Mouse (Mus musculus) stomach, postnatal 0 days (tissue): ENCODE results near the gene Hist2h2aa2. TPM values are rescaled to one million over a fixed set of nuclear protein-coding genes. Genes with fewer than 3 reads are reported as not detected.

ENCODE experiments used
- ATAC-seq: fragments of 200-750 bp; cut with Nextera tagmentation; 2 replicates; pipeline ENCODE4 v1.8.0; 2017; ENCODE audit not compliant: low FRiP score, low TSS enrichment
- DNase-seq: peaks from one replicate; pipeline ENCODE4 v3.0.0-alpha.2; 2016; ENCODE audit warnings: low spot score
- H3K27ac ChIP-seq: fragments of 300-500 bp; sonication (generic); replicated peaks from 2 replicates; pipeline ENCODE4 v1.5.1; 2014; ENCODE audit warnings: mild to moderate bottlenecking, control low read depth
- H3K27me3 ChIP-seq: fragments of 300-500 bp; sonication (generic); 2 replicates; pipeline ENCODE4 v1.6.1; 2014; ENCODE audit warnings: low read length; ENCODE audit not compliant: control insufficient read depth, insufficient read depth
- H3K36me3 ChIP-seq: fragments of 300-500 bp; sonication (generic); 2 replicates; pipeline ENCODE4 v1.6.1; 2014; ENCODE audit warnings: low read length, mixed read lengths; ENCODE audit not compliant: control insufficient read depth, insufficient read depth
- H3K4me1 ChIP-seq: fragments of 300-500 bp; sonication (generic); replicated peaks from 2 replicates; pipeline ENCODE4 v1.6.1; 2014; ENCODE audit warnings: antibody characterized with exemption; ENCODE audit not compliant: control insufficient read depth, insufficient read depth
- H3K4me2 ChIP-seq: fragments of 300-500 bp; sonication (generic); replicated peaks from 2 replicates; pipeline ENCODE4 v1.6.1; 2014; ENCODE audit warnings: low read depth, mild to moderate bottlenecking, control low read depth, moderate library complexity
- H3K4me3 ChIP-seq: fragments of 300-500 bp; sonication (generic); 2 replicates; pipeline ENCODE4 v1.5.1; 2014; ENCODE audit warnings: low read depth, low read length, control low read depth
- H3K9ac ChIP-seq: fragments of 300-500 bp; sonication (generic); 2 replicates; pipeline ENCODE4 v1.6.1; 2014; ENCODE audit warnings: mild to moderate bottlenecking, low read length, control low read depth, mixed read lengths
- H3K9me3 ChIP-seq: fragments of 300-500 bp; sonication (generic); 2 replicates; pipeline ENCODE4 v1.6.1; 2016; ENCODE audit warnings: low read length; ENCODE audit not compliant: control insufficient read depth
- CTCF ChIP-seq: IDR thresholded peaks from 2 replicates; pipeline ENCODE4 v1.5.1; 2016; ENCODE audit warnings: antibody characterized with exemption, low read depth, mild to moderate bottlenecking, moderate library complexity
- EP300 ChIP-seq: optimal IDR thresholded peaks from 2 replicates; pipeline ENCODE3; 2016; ENCODE audit warnings: antibody characterized with exemption
- WGBS: fragments of 180-500 bp; shearing (Covaris S2); extraction: QIAGEN DNeasy Blood & Tissue Kit; methylation state at CpG from one replicate; pipeline ENCODE4 v1.1.7; 2014; 5-methylcytosine and 5-hydroxymethylcytosine counted together
- polyA plus RNA-seq: library from polyadenylated mRNA; unstranded; fragments of >200 nt; fragmentation: Nextera tagmentation; extraction: Ambion mirVana; gene quantifications from 2 replicates; pipeline ENCODE4 v1.2.1, GENCODE M21; 2015

The Hist2h2aa2 gene
- polyA plus RNA-seq, 1 experiment from 2014 or later = 246 TPM

DNA sequence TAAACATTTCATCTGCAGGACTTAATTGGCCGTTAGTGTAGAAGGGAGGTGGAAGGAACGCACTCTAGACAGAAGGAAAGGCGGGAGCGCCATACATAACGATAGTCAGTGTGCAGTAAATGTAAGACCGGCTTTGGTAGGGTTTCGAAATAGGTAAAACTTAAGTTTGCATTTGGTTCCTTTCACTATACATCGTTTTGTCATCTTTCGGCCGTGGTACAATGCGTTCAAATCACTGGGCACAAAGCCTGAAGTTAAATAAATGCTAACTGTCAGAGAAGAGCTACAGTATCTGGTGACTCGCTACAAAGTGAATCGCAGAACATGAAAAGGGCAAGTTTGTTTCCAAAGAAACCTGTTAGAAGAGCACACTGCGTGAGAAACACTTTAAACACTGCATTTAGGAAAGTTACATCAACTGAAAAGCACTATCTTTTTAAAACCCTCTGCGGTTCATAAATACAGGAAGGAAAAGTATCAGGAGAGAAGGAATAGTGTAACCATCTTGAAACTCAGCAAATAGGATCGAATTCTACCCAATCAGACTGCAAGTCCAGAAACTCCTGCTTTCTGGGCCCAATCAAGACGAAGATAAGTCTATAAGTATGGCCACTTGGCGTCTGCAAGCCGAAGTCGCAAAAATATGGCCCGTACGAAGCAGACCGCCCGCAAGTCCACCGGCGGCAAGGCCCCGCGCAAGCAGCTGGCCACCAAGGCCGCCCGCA, 28.1 kb upstream of the Hist2h2aa2 start, which contains the start of gene Hist2h3b:
Gene Hist2h3b, plus strand, starts transcription at position 604 of the 725 bp plus-strand sequence.
- Histone ChIP-seq H3K9me3 (no peaks in the 10 kb centered on the region), H3K4me3 (peak within 1 kb of the TSS; percentile 43), H3K27me3 (no peaks in the 10 kb centered on the region), H3K9ac (peak within 1 kb of the TSS; percentile 64), H3K27ac (peak within 1 kb of the TSS; percentile 93), H3K4me1 (no peaks in the 10 kb centered on the region), H3K36me3 (no peaks in the 10 kb centered on the region), H3K4me2 (peak within 1 kb of the TSS; percentile 75)
- TF ChIP-seq CTCF = 0 out of 2 replicates have a peak, but pooled peaks have one; percentile 4
- TF ChIP-seq EP300 = no peak
- WGBS = 9% methylated on average over 29 of the region's 30 CpGs
- peak; percentile 77 for ATAC-seq
- DNase-seq = peak; percentile 81

DNA sequence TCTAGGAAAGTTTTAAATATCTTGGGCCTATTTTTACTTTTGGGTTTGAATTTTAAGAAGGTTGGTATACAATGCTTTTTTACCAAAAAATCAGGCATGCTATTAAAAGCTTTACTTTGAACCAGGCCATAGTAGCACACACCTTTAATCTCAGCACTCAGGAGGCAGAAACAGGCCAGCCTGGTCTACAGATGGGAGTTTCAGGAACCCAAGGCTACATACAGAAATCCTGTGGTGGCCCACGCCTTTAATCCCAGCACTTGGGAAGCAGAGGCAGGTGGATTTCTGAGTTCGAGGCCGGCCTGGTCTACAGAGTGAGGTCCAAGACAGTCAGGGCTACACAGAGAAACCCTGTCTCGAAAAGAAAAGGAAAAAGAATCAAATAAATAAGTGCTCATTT, 27.5 kb upstream of the Hist2h2aa2 start:
- Histone ChIP-seq H3K27ac (peak overlapping the region; percentile 83; the same call in 1 of the 2 replicates), H3K4me3 (no peak overlapping the region), H3K4me1 (no peaks in the 10 kb centered on the region), H3K4me2 (no peak overlapping the region; the same call in 1 of the 2 replicates), H3K36me3 (no peaks in the 10 kb centered on the region), H3K9ac (no peak overlapping the region), H3K9me3 (no peaks in the 10 kb centered on the region), H3K27me3 (no peaks in the 10 kb centered on the region)
- ATAC-seq (no peak), DNase-seq (no peak)
- TF ChIP-seq EP300 (no peak), CTCF (no peak)
- WGBS = 61% methylated on average over 4 of the region's 4 CpGs

DNA sequence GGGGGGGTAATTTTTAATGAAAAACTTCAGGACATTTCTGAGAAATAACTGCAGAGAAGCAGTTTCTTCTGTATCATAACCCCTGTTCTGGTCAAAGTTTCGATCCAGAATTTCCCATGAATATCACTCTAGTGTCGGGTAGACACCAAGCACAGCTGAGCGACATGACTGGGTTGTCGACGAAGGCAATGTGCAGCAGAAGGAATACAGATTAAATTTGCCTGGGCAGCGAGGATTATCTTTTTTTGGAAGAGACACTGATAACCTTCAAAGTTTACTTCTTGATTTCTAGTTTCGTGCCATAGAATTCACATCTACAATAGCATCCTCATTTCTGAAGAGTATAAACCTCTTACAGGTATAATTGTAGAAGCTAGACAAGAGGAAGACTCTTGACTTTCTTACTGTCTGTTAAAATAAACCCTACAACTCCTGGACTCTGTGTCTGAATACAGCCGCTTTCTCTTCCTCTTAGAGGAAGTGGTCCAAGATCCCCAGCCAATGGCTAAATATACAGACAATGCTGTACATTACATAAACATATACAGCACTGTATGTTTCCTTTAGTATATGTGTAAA, 26.1 kb upstream of the Hist2h2aa2 start:
- ATAC-seq = no peak
- no peak overlapping the region for H3K4me3 ChIP-seq
- no peaks in the 10 kb centered on the region for H3K36me3 ChIP-seq
- no peak overlapping the region for H3K9ac ChIP-seq
- no peak overlapping the region for H3K27ac ChIP-seq
- H3K4me1 ChIP-seq = 0 out of 2 replicates have a peak, but pooled peaks cover 2% of the 10 kb centered on the region
- 84% methylated on average over 8 of the region's 8 CpGs for WGBS
- DNase-seq = no peak
- H3K4me2 ChIP-seq = no peak overlapping the region
- H3K27me3 ChIP-seq = no peaks in the 10 kb centered on the region
- TF ChIP-seq CTCF (no peak), EP300 (no peak)
- H3K9me3 ChIP-seq = no peaks in the 10 kb centered on the region

DNA sequence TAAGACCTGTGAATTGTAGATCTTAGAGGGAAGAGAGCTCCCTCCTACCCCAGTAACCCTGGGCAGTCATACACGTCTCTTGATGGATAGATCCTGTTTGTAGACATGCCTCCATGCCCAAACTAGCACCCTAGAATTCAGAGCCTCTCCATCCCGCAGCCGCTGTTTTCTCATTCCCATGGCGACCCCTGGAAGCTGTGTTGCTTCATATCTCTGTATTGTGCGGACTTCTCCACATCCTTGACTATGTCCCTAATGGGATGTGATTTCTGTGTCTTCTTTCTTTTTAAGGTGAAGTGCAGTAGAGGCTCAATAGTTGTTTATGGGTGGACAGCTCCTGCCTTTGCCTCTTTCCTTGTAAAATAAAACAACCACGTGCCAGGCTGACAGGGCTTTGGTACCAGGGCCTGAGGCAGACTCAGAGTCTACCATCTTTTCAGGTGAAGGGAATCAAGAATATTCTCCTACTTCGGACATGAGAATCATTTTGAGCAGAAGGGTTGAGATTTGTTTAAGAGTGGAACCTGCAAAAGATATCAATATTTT, 24.4 kb upstream of the Hist2h2aa2 start:
- 68% methylated on average over 7 of the region's 7 CpGs for WGBS
- TF ChIP-seq EP300 (no peak), CTCF (no peak)
- Histone ChIP-seq H3K4me2 (peak overlapping the region; percentile 65), H3K4me1 (0 out of 2 replicates have a peak, but pooled peaks cover 2% of the 10 kb centered on the region), H3K4me3 (peak overlapping the region; percentile 65; the same call in 1 of the 2 replicates), H3K9me3 (no peaks in the 10 kb centered on the region), H3K27me3 (no peaks in the 10 kb centered on the region), H3K36me3 (no peaks in the 10 kb centered on the region), H3K27ac (peak overlapping the region; percentile 98), H3K9ac (peak overlapping the region; percentile 73)
- ATAC-seq (no peak), DNase-seq (no peak)

DNA sequence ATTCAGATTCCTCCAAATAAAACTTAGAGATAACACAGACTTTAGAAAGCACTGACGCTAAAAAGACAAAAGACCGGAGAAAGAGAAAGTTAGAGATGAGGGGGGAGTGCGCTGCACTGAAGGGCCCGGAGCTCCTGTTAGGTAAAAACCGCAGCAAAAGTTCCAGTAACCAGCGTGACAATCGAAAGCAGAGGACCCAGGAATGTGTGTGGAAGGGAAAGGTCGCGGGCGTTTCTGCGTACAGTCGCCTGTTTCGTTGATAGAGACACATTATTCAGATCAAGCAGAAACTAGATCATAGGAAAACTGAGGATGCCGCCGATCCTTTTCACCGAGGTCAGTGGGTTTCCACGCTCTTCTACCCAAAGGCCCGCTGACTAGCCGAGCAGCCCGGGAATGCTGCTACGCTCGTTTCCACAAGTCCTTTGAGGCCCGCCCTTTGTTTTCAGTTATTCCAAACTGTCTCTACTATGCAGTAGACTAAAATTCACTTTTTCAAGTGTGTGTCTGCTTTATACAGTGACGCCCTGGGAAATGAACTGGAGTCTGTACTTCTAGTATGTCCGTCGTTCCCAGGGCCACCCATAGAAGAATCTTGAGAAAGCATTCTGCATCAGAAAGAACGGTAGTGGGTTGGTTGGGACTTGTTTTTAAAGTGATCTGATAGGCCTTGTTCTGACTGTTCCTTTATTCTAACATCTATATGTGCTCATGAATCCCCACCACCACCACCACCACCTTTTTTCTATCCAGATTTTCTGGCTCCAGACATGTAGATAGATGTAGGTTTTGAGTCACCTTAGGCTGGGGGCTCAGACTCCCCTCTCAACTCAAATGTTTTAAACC, 23.7 kb upstream of the Hist2h2aa2 start:
- H3K27ac ChIP-seq = peak overlapping the region; percentile 98
- no peaks in the 10 kb centered on the region for H3K27me3 ChIP-seq
- WGBS = 3% methylated on average over 27 of the region's 27 CpGs
- 0 out of 2 replicates have a peak, but pooled peaks cover 2% of the 10 kb centered on the region for H3K4me1 ChIP-seq
- TF ChIP-seq EP300 = peak; percentile 83
- TF ChIP-seq CTCF = no peak
- peak overlapping the region; percentile 65 for H3K4me3 ChIP-seq
- peak overlapping the region; percentile 65 for H3K4me2 ChIP-seq
- DNase-seq = peak; percentile 66
- H3K9ac ChIP-seq = peak overlapping the region; percentile 73
- H3K9me3 ChIP-seq = no peaks in the 10 kb centered on the region
- H3K36me3 ChIP-seq = no peaks in the 10 kb centered on the region
- ATAC-seq = peak; percentile 42
